Mouse (Mus musculus): ENCODE measurements around the gene Smc5. TPM values are rescaled to one million over a fixed set of nuclear protein-coding genes. Genes with fewer than 3 reads are reported as not detected.

The Smc5 gene
- polyA plus RNA-seq (2012; fragmentation: generic; extraction: Trizol): 7.7 TPM
- long read RNA-seq, experiment 1, partial matches to known transcripts: 4 of 9 reads
- long read RNA-seq, experiment 1, other reads (novel, unspliced or antisense): 4 of 9 reads
- long read RNA-seq, experiment 2, full-length matches to known transcripts: 52 of 190 reads
- long read RNA-seq, experiment 2, partial matches to known transcripts: 44 of 190 reads
- long read RNA-seq, experiment 2, other reads (novel, unspliced or antisense): 94 of 190 reads

DNA sequence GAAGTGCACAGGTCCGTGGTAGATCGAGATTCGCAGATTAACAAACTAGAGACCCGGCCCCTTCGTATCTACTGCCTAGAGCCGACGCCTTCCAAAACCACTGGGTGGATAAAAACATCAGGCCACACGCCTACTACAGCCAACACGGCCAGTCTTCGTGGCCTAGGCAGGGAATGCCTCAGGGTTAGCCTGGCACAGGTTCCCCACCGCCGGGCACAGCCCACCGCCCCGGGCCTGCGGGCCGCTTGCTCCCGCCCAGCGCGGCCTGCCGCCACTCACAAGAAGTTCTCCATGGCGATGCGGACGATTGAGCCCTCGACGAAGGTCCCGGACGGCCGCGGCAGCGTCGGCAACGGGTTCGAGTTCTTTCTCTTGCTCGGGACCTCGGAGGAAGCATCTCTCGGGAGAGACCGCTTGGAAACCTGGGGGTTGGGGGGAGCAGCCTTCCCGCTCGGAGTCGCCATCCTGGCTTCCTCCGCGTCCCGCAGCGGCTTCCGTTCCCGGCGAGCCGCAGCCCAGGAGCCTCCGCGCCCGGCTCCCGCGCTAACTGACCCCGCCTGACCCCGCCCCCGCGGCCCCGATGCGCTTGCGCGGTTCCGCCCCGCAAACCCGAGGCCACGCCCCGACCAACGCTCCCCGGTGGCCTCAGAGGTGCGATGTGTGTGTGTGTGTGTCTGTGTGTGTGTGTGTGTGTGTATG, at the start of gene Smc5:
Gene Smc5 (minus strand): TSS at position 543 of the 699 bp plus-strand sequence.
- TF ChIP-seq MAX (IDR thresholded peaks at IDR 0.05) (no peak), CEBPB (IDR thresholded peaks at IDR 0.05; ENCODE audit: low read depth) (no peak), USF1 (IDR thresholded peaks at IDR 0.05; ENCODE audit: low read depth) (no peak), CTCF (IDR thresholded peaks at IDR 0.05; ENCODE audit: control insufficient read depth, insufficient read depth, insufficient read length) (no peak), MYOD1 (IDR thresholded peaks at IDR 0.05; ENCODE audit: control insufficient read depth, insufficient read length, low read depth) (no peak), MYOG (IDR thresholded peaks at IDR 0.05; ENCODE audit: control insufficient read depth, extremely low read depth, insufficient read length) (no peak), FOSL1 (IDR thresholded peaks at IDR 0.05; ENCODE audit: insufficient read depth, low read length, poor library complexity, severe bottlenecking) (no peak)
- Histone ChIP-seq H3K79me2 (ENCODE audit: control insufficient read depth, insufficient read depth) (peaks cover 52% of the 10 kb centered on the region), H3K27me3 (ENCODE audit: control insufficient read depth, insufficient read depth, insufficient read length) (no peaks in the 10 kb centered on the region), H3K4me3 (ENCODE audit: insufficient read depth, poor library complexity, severe bottlenecking) (peak within 1 kb of the TSS; percentile 78), H3ac (ENCODE audit: control insufficient read depth, insufficient read length, low read depth) (peak within 1 kb of the TSS; percentile 94), H3K79me3 (ENCODE audit: low read depth) (peaks cover 38% of the 10 kb centered on the region), H3K36me3 (ENCODE audit: control insufficient read depth, insufficient read depth) (no peaks in the 10 kb centered on the region)

DNA sequence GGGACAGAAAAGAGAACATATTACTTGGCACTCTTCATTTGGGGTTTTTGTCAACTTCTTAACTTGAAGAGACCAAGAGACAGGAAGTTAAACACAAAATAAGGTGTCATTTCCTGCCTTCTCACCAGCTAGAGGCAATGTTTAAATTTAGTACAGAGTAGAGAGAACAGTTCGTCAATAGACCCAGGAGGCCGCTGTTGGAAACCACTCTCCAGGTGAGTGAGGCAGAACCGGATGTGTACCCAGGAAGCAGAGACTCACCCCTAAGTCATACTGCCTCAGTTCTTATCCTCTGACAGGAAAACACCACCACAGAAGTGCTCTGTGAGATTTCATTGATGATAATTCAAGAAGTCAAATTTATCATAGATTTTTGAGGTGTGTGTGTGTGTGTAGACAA, 49.4 kb upstream of the Smc5 start:
- no peaks in the 10 kb centered on the region for H3K79me2 ChIP-seq (ENCODE audit: control insufficient read depth, insufficient read depth)
- H3K4me3 ChIP-seq (ENCODE audit: insufficient read depth, poor library complexity, severe bottlenecking): no peak overlapping the region
- H3K36me3 ChIP-seq (ENCODE audit: control insufficient read depth, insufficient read depth): no peaks in the 10 kb centered on the region
- H3K79me3 ChIP-seq (ENCODE audit: low read depth): no peaks in the 10 kb centered on the region
- no peak overlapping the region for H3ac ChIP-seq (ENCODE audit: control insufficient read depth, insufficient read length, low read depth)
- no peak for TF ChIP-seq CTCF (IDR thresholded peaks at IDR 0.05; ENCODE audit: control insufficient read depth, insufficient read depth, insufficient read length)
- no peaks in the 10 kb centered on the region for H3K27me3 ChIP-seq (ENCODE audit: control insufficient read depth, insufficient read depth, insufficient read length)

DNA sequence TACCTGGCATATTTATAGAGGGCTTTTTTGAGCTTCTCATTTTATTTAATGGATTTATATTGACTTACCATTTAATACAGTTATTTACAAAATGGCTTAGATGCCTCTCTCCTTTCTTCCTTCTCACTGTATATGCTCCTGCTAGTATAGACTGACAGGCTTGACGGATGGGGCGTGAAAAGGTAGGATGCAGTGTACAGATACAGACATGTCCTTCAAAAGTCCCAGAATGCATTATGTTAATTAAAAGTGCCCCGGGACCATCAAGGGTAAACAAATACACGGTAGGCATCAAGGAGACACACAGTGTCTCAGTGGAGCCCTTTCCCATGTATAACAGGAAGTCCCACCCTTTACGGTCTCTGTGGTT, 44.3 kb upstream of the Smc5 start:
- no peaks in the 10 kb centered on the region for H3K36me3 ChIP-seq (ENCODE audit: control insufficient read depth, insufficient read depth)
- H3ac ChIP-seq (ENCODE audit: control insufficient read depth, insufficient read length, low read depth): no peak overlapping the region
- H3K79me2 ChIP-seq (ENCODE audit: control insufficient read depth, insufficient read depth): no peaks in the 10 kb centered on the region
- H3K79me3 ChIP-seq (ENCODE audit: low read depth): no peaks in the 10 kb centered on the region
- no peaks in the 10 kb centered on the region for H3K27me3 ChIP-seq (ENCODE audit: control insufficient read depth, insufficient read depth, insufficient read length)
- TF ChIP-seq MYOG (IDR thresholded peaks at IDR 0.05; ENCODE audit: control insufficient read depth, extremely low read depth, insufficient read length): no peak
- TF ChIP-seq FOSL1 (IDR thresholded peaks at IDR 0.05; ENCODE audit: insufficient read depth, low read length, poor library complexity, severe bottlenecking): no peak
- TF ChIP-seq CTCF (IDR thresholded peaks at IDR 0.05; ENCODE audit: control insufficient read depth, insufficient read depth, insufficient read length): no peak
- TF ChIP-seq USF1 (IDR thresholded peaks at IDR 0.05; ENCODE audit: low read depth): no peak
- TF ChIP-seq MYOD1 (IDR thresholded peaks at IDR 0.05; ENCODE audit: control insufficient read depth, insufficient read length, low read depth): no peak
- no peak for TF ChIP-seq MAX (IDR thresholded peaks at IDR 0.05)
- TF ChIP-seq CEBPB (IDR thresholded peaks at IDR 0.05; ENCODE audit: low read depth): no peak
- H3K4me3 ChIP-seq (ENCODE audit: insufficient read depth, poor library complexity, severe bottlenecking): no peak overlapping the region

DNA sequence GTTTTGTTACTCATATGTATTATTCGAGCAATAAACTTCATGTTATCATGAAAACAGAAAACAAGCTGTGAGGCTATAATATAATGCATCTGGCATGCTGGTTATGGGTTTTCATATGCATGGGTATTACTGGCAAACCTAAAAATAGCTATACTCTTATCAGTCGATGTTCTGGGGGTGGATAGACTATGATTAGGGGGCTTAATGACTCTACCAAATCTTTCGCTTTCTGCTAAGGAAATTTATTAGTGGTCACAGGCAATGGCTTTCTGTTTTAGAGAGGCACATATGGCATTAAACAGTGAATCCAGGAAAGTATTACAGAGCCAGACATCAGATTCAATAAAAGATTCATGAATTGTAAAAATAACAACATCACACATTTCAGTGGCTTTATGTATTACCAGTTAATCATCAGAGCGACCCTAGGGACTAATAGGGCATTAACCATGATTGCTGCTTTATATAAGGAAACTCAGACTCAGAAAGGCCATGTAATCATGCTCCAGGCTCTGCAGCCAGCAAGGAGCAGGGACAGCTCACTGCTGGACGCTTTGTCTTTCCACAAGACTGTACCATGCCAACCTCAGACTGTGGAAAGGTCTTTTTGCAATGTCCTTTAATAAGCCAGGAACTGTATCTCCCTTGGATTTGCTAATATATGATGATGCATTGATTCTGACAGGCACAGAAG, 43.7 kb upstream of the Smc5 start:
- Histone ChIP-seq H3K36me3 (ENCODE audit: control insufficient read depth, insufficient read depth) (no peaks in the 10 kb centered on the region), H3K79me3 (ENCODE audit: low read depth) (no peaks in the 10 kb centered on the region), H3K4me3 (ENCODE audit: insufficient read depth, poor library complexity, severe bottlenecking) (no peak overlapping the region), H3ac (ENCODE audit: control insufficient read depth, insufficient read length, low read depth) (no peak overlapping the region), H3K27me3 (ENCODE audit: control insufficient read depth, insufficient read depth, insufficient read length) (no peaks in the 10 kb centered on the region), H3K79me2 (ENCODE audit: control insufficient read depth, insufficient read depth) (no peaks in the 10 kb centered on the region)
- TF ChIP-seq FOSL1 (IDR thresholded peaks at IDR 0.05; ENCODE audit: insufficient read depth, low read length, poor library complexity, severe bottlenecking): no peak
- TF ChIP-seq CEBPB (IDR thresholded peaks at IDR 0.05; ENCODE audit: low read depth): no peak
- TF ChIP-seq MYOD1 (IDR thresholded peaks at IDR 0.05; ENCODE audit: control insufficient read depth, insufficient read length, low read depth): no peak
- no peak for TF ChIP-seq CTCF (IDR thresholded peaks at IDR 0.05; ENCODE audit: control insufficient read depth, insufficient read depth, insufficient read length)
- TF ChIP-seq USF1 (IDR thresholded peaks at IDR 0.05; ENCODE audit: low read depth): no peak
- no peak for TF ChIP-seq MAX (IDR thresholded peaks at IDR 0.05)
- no peak for TF ChIP-seq MYOG (IDR thresholded peaks at IDR 0.05; ENCODE audit: control insufficient read depth, extremely low read depth, insufficient read length)

DNA sequence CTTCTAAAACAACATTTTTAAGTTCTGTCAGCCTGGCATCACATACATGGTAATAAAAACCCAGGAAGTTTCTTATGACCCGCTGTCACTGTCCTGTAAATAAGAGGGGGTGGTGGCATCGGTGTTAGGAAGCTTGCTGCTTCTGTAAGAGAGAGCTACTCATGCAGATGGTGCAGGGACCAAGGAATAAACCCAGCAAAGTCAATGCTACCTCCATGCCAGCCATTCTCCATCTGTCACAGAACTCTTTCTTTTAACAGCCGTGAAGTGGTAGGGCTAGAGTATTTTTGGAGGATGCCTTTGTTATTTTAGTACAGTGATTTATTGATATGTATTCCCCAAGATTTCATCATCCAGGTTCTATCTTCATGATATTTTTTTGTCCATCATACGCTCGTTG, 43.2 kb upstream of the Smc5 start:
- H3K4me3 ChIP-seq (ENCODE audit: insufficient read depth, poor library complexity, severe bottlenecking): no peak overlapping the region
- no peaks in the 10 kb centered on the region for H3K79me2 ChIP-seq (ENCODE audit: control insufficient read depth, insufficient read depth)
- H3K36me3 ChIP-seq (ENCODE audit: control insufficient read depth, insufficient read depth): no peaks in the 10 kb centered on the region
- no peaks in the 10 kb centered on the region for H3K27me3 ChIP-seq (ENCODE audit: control insufficient read depth, insufficient read depth, insufficient read length)
- TF ChIP-seq USF1 (IDR thresholded peaks at IDR 0.05; ENCODE audit: low read depth): no peak
- no peak for TF ChIP-seq CTCF (IDR thresholded peaks at IDR 0.05; ENCODE audit: control insufficient read depth, insufficient read depth, insufficient read length)
- TF ChIP-seq MAX (IDR thresholded peaks at IDR 0.05): no peak
- TF ChIP-seq FOSL1 (IDR thresholded peaks at IDR 0.05; ENCODE audit: insufficient read depth, low read length, poor library complexity, severe bottlenecking): no peak
- TF ChIP-seq CEBPB (IDR thresholded peaks at IDR 0.05; ENCODE audit: low read depth): no peak
- no peak for TF ChIP-seq MYOD1 (IDR thresholded peaks at IDR 0.05; ENCODE audit: control insufficient read depth, insufficient read length, low read depth)
- no peak for TF ChIP-seq MYOG (IDR thresholded peaks at IDR 0.05; ENCODE audit: control insufficient read depth, extremely low read depth, insufficient read length)
- no peak overlapping the region for H3ac ChIP-seq (ENCODE audit: control insufficient read depth, insufficient read length, low read depth)
- H3K79me3 ChIP-seq (ENCODE audit: low read depth): no peaks in the 10 kb centered on the region

All from C2C12 (cell line).